Mouse (Mus musculus) adrenal gland, postnatal 4 days (tissue): ENCODE data around the gene Irf3. TPM values are rescaled to one million over a fixed set of nuclear protein-coding genes. Genes with fewer than 3 reads are reported as not detected.

Source experiments
- microRNA-seq: library from miRNA; unstranded; fragments of <30 nt; microRNA quantifications from one replicate; pipeline ENCODE4 v1.2.0, GENCODE M21; 2021
- total RNA-seq, 2 experiments: library from RNA; stranded (reverse); gene quantifications; 2 replicates each; pipeline ENCODE4 v1.2.3; 2021

Gene Irf3
- total RNA-seq, 2 experiments from 2014 or later: 106 to 111 TPM

Small RNAs within 50 kb of the gene (microRNA-seq; reads per million reads assigned to microRNA genes)
- gene Mir7054: 1.6 reads per million

Other genes with a start within 250 kb of the Irf3 start
- 10 to 100 TPM; 42.8 to 43.4 TPM for gene Vrk3, start 249.2 kb upstream of the Irf3 start, total RNA-seq
- 1 to 10 TPM; 1.1 to 1.3 TPM for gene Zfp473, start 246.6 kb upstream of the Irf3 start, total RNA-seq
- gene Nup62, start 181.6 kb upstream of the Irf3 start, total RNA-seq: 10 to 100 TPM; 60.1 to 65.5 TPM
- 1 to 10 TPM; 1.1 to 1.8 TPM for gene Il4i1, start 181.3 kb upstream of the Irf3 start, total RNA-seq
- 100 to 1,000 TPM in 1 of 2 experiments, 10 to 100 TPM in 1; 59.8 to 104 TPM for gene Atf5, start 181.0 kb upstream of the Irf3 start, total RNA-seq
- gene Akt1s1, start 148.7 kb upstream of the Irf3 start, total RNA-seq: 100 to 1,000 TPM; 119 to 134 TPM
- 10 to 100 TPM; 87.9 to 92.0 TPM for gene Tbc1d17, start 148.6 kb upstream of the Irf3 start, total RNA-seq
- 10 to 100 TPM; 50.8 to 54.6 TPM for gene Pnkp, start 140.5 kb upstream of the Irf3 start, total RNA-seq
- 100 to 1,000 TPM; 385 to 394 TPM for gene Ptov1, start 127.9 kb upstream of the Irf3 start, total RNA-seq
- 100 to 1,000 TPM; 117 to 121 TPM for gene Med25, start 104.9 kb upstream of the Irf3 start, total RNA-seq
- 10 to 100 TPM; 24.6 to 26.7 TPM for gene Fuz, start 101.6 kb upstream of the Irf3 start, total RNA-seq
- 100 to 1,000 TPM in 1 of 2 experiments, 10 to 100 TPM in 1; 99.9 to 107 TPM for gene Ap2a1, start 68.2 kb upstream of the Irf3 start, total RNA-seq
- under 1 TPM in 1 of 2 experiments, not detected in 1; 0.39 TPM for gene Tsks, start 54.4 kb upstream of the Irf3 start, total RNA-seq
- 10 to 100 TPM; 28.0 to 31.1 TPM for gene Cpt1c, start 22.8 kb upstream of the Irf3 start, total RNA-seq
- 100 to 1,000 TPM; 380 to 390 TPM for gene Prmt1, start 11.1 kb upstream of the Irf3 start, total RNA-seq
- gene Bcl2l12, start 1.1 kb downstream of the Irf3 start, total RNA-seq: 10 to 100 TPM; 23.8 to 28.5 TPM
- 100 to 1,000 TPM; 114 TPM for gene Scaf1, start 18.7 kb downstream of the Irf3 start, total RNA-seq
- gene Rras, start 20.3 kb downstream of the Irf3 start, total RNA-seq: 10 to 100 TPM; 58.9 to 59.7 TPM
- gene Prr12, start 55.2 kb downstream of the Irf3 start, total RNA-seq: 10 to 100 TPM; 76.4 to 85.1 TPM
- 10 to 100 TPM; 61.1 to 71.2 TPM for gene Nosip, start 64.8 kb downstream of the Irf3 start, total RNA-seq
- 10 to 100 TPM; 17.9 to 18.6 TPM for gene Prrg2, start 65.0 kb downstream of the Irf3 start, total RNA-seq
- gene Rcn3, start 94.6 kb downstream of the Irf3 start, total RNA-seq: 10 to 100 TPM; 77.0 to 81.8 TPM
- 100 to 1,000 TPM in 1 of 2 experiments, 10 to 100 TPM in 1; 98.0 to 104 TPM for gene Fcgrt, start 106.2 kb downstream of the Irf3 start, total RNA-seq
- 1,000 to 10,000 TPM; 1,454 to 1,477 TPM for gene Rps11, start 126.8 kb downstream of the Irf3 start, total RNA-seq
- 1,000 to 10,000 TPM; 2,237 to 2,371 TPM for gene Rpl13a, start 131.1 kb downstream of the Irf3 start, total RNA-seq
- gene Gm45713, start 138.6 kb downstream of the Irf3 start, total RNA-seq: not detected
- gene Flt3l, start 138.8 kb downstream of the Irf3 start, total RNA-seq: 10 to 100 TPM; 18.8 to 23.1 TPM
- 10 to 100 TPM; 60.7 to 65.2 TPM for gene Pih1d1, start 156.7 kb downstream of the Irf3 start, total RNA-seq
- 10 to 100 TPM; 76.4 to 90.1 TPM for gene Aldh16a1, start 156.9 kb downstream of the Irf3 start, total RNA-seq
- 1 to 10 TPM in 1 of 2 experiments, under 1 TPM in 1; 0.31 to 1.9 TPM for gene Slc17a7, start 166.3 kb downstream of the Irf3 start, total RNA-seq
- gene Gfy, start 181.9 kb downstream of the Irf3 start, total RNA-seq: not detected
- gene Pth2, start 183.3 kb downstream of the Irf3 start, total RNA-seq: not detected
- under 1 TPM; 0.31 to 0.84 TPM for gene Ccdc155, start 207.2 kb downstream of the Irf3 start, total RNA-seq
- gene Dkkl1, start 214.5 kb downstream of the Irf3 start, total RNA-seq: under 1 TPM in 1 of 2 experiments, not detected in 1; 0.78 TPM
- 10 to 100 TPM; 45.1 to 67.8 TPM for gene Tead2, start 218.1 kb downstream of the Irf3 start, total RNA-seq
- 1 to 10 TPM; 4.1 to 6.2 TPM for gene Cd37, start 241.5 kb downstream of the Irf3 start, total RNA-seq
- gene Slc6a16, start 243.4 kb downstream of the Irf3 start, total RNA-seq: under 1 TPM in 1 of 2 experiments, not detected in 1; 0.28 TPM